Mouse (Mus musculus): ENCODE measurements around the gene Inava. TPM values are rescaled to one million over a fixed set of nuclear protein-coding genes. Genes with fewer than 3 reads are reported as not detected.

Gene Inava
- total RNA-seq, 1 experiment from 2014 or later: not detected

DNA sequence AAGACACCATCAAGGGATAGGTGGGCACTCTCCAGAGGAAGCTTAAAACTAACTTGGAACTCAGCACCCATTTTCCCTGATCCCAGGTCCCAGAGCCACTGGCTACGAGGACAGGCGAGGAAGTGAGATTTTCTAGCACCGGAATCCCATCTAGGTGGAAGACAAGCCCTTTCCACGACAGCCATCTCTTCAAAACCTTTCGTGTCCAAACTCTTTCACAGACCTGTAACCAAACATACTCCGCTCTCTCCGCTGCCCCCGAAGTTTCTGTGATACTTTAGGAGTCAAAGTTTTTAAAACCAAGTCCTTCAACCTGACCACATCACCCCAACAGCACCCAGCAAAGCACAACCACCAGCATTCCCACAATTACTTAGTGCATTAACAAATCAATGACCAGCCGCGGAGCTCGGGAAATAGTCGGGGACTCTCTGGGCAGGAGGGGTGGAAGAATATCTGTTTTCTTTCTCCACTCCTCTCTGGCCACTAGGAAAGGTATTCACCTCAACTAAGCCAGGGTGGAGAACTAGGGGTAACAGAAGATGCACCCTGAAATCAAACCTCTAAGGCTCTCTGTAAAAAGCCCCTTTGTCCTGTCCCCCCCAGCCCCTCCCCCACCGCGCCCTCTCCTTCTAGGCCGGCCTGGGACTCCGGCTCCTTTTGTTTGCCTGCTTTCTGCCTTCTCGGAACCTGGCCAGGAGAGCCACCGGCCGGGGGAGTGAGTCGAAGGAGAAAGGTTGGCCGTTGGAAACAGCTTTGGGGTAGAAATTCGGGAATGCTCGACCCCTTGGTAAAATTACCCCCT is 876 bp downstream of the Inava start:
- no peak for ATAC-seq (ENCODE audit: extremely low read depth, insufficient number of reproducible peaks, low FRiP score, poor library complexity, severe bottlenecking)

DNA sequence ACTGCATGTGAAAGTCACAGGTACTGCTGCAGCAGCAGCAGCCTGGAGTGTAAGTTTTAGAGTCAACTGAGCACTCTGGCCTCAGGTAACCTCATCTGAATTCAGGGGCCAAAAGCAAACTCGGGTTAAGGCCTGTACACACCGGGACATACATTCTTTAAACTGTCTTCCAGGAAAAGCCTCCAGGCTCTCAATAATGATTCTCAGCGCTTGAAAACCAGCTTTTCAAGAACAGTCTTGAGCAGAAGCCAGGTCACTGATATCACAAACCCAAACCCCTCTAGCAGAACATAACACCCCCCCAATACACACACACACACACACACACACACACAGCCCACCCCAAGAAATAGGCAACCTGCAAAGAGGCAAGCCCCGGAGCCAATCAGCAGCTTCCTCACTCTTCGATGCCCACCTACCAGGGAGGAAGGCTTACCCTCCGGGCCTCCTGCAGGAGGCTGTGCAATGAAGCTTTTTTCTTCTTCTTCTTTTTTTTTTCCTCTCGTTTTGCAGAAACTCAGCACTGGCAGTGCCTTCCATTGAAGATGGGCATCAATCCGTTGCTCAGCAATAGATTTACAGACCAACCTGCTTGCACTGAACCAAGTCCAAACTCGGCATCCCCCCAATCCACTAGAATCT is 1.7 kb downstream of the Inava start:
- ATAC-seq (ENCODE audit: extremely low read depth, insufficient number of reproducible peaks, low FRiP score, poor library complexity, severe bottlenecking): no peak

DNA sequence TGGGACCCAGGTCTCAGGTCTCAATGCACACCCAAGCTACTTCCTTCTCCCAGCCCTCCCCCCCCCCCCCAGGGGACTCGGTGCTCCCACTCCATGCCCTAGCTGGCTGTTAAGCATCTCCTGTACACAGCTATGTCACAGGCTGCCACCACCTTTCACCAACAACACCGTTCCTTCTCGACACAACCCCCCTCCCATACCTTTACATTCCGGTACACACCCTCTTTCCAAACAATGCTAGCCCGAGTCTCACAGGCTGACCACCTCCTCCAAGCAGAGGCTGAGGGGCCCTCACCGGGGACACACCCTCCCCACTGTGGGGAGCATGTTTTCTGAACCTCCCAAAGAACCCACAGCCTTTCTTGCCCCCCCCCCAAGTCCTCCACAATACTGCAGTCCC is 2.5 kb downstream of the Inava start:
- no peak for ATAC-seq (ENCODE audit: extremely low read depth, insufficient number of reproducible peaks, low FRiP score, poor library complexity, severe bottlenecking)

DNA sequence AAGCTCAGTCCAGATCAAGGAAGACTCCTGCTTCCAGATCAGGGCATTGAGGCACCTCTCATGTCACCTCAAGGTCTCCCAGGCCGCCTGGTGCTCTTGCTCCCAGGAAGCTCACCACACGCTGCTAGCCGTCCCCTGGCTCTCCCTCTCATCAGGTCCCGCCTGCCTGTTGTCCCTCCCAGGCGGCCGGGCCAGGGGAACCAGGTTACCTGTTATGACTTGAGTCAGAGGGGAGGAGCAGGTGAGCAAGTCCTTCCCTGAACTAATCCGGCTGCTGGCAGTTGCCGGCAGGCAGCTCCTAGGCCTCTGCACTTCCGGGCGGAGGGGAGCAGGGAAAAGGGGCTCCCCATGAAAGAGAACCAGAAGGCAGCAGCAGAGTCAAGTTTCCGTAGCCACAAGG is 3.9 kb downstream of the Inava start:
- ATAC-seq (ENCODE audit: extremely low read depth, insufficient number of reproducible peaks, low FRiP score, poor library complexity, severe bottlenecking): no peak

DNA sequence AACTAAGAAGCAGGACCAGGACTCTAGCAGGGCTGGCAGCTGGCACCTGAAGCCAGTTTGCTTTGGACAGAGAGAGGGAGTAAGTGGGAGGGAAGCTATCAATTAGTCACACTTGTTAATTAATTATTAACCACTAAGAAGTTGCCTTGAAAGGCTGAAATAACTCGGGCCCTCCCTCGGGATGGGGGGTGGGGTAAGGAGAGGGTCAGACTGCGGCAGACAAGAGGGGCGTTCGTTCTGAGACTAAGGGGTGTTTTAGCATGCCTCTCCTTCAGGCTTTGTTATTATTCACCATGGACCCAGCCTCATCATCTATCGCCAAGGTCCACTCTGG is 5.1 kb downstream of the Inava start:
- no peak for ATAC-seq (ENCODE audit: extremely low read depth, insufficient number of reproducible peaks, low FRiP score, poor library complexity, severe bottlenecking)

DNA sequence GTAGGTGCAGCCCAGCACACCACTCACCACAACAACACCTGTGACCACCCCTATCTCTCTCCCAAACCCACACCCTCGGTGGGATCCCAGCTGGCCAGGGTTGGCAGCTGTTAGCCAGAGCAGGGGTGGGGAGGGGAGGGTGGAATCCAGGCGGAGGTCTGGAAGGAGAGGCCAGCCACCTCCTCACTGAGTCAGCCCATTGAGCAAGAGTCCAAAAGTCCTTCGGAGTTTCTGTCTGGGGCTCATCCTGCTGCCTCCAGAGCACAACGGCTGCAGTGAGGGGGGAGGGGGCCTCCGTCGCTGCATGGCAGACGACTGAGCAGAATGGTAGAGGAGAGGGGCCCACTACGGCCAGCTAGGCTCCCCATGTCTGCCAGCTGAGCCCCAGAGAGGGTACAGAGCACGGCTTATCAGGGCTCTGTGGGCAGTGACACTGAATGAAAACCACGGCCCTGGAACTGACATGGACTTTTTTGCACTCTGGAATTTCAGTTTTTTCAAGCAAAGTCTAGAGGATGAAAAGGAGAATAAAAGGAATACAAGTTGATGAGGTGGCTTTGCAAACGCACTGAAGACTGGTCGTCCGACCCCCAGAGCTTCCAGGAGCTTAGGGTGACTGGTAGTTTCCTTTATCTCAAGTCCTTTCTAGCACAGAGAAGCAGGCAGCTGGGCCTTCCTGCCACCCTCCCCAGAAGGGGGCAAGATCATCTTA is 5.6 kb downstream of the Inava start:
- no peak for ATAC-seq (ENCODE audit: extremely low read depth, insufficient number of reproducible peaks, low FRiP score, poor library complexity, severe bottlenecking)

DNA sequence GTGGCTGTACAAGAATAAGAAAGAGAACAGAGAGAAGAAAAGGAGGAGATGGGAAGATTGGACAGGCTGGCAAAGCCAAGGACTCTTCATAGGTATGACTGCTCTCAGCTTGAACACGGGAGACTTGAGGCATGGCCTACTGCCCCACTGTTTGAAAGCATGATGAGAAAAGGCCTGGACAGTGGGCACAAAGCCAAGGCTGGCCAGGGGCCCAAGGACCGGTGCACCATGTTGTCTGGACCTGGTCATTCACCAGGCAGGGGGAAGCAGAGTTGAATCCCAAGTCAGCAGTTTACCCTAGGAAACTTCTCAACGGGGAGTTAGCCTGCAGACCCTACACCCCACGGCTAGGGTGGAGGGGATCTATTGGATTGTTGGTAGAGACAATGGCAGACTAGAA is 6.2 kb downstream of the Inava start:
- ATAC-seq (ENCODE audit: extremely low read depth, insufficient number of reproducible peaks, low FRiP score, poor library complexity, severe bottlenecking): no peak

DNA sequence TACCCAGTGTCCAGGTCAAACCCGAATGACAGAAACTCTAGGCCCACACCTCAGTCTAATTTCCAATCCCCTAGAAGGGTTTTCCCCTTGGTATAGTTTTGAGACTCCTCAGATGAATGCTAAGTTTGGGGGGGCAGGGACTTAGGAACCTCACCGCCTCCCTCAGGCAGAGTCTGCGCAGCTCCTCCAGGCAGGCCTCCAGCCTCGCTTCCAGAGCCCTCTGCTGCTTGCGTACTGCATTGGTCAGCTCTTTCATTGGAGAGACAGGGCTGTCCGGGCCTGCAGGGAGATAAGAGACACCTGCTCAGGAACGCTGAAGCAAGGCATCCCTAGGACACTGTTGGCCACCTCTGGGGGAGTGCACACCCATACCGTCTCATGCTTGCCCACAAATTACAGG is 7.4 kb downstream of the Inava start:
- no peak for ATAC-seq (ENCODE audit: extremely low read depth, insufficient number of reproducible peaks, low FRiP score, poor library complexity, severe bottlenecking)

DNA sequence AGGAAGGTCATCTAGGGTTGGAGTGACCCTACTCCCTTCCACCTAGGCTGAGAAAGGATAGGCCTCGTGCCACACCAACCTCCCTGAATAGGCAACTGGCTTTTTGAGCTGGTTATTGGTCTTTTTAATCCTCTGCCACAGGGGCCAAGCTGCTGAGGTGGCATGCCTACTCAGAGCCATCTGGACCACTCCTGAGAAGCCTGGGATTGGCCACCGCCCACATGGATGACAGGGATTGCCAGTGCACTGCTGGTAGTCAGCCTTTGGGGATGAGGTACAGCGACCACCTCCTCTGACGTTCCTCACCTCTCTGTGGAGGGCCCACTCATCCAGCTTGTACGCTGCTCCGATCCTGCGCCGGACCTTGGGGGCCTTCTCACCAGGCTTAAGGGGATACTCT is 8.2 kb downstream of the Inava start:
- ATAC-seq (ENCODE audit: extremely low read depth, insufficient number of reproducible peaks, low FRiP score, poor library complexity, severe bottlenecking): no peak

DNA sequence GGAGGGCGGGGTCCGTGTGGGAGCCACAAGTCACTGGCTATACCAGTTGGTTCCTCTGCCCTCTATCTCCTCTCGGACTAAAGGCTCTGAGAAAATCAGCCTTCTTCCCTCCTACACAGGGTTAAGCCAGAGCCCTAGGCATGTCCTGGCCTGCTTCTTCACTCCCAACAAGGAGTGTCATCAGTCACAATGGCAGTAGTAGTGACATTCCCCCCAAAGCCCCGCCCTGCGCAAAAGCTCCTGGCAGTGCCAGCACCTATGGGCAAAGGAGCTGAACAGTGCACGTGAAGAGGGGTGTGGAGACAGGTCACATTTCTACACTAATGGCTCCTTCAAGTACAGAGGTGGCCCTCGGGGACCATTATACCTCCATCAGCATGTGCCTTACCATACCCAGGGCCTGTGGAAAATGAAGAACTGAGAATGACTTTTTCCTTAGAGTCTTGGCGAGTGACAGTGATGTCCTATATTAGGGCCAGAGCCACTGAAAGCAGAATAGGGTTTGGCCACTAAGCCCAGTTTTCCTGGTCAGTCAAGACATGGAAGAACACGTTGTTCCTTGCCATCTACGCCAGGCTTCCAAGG is 10.2 kb downstream of the Inava start:
- ATAC-seq (ENCODE audit: extremely low read depth, insufficient number of reproducible peaks, low FRiP score, poor library complexity, severe bottlenecking): no peak

DNA sequence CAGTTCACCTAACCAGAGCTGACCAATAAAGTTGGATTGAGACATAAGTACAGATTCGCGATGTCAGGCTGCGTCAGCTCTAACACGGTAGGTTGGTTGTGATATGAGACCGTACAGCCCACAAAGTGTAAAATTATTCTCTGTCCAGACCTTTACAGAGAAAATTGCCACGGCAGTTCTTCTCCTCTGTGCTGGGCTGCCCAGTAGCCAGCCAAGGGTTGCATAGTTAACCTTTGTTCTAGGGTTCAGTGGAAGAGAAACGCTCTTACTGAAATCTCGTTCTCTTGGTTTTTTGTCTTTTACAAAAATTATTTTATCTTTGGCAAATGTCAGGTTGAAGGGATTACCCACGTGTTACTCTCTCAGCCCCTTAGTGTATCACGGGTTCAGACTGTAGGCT is 11.7 kb downstream of the Inava start:
- ATAC-seq (ENCODE audit: extremely low read depth, insufficient number of reproducible peaks, low FRiP score, poor library complexity, severe bottlenecking): no peak

DNA sequence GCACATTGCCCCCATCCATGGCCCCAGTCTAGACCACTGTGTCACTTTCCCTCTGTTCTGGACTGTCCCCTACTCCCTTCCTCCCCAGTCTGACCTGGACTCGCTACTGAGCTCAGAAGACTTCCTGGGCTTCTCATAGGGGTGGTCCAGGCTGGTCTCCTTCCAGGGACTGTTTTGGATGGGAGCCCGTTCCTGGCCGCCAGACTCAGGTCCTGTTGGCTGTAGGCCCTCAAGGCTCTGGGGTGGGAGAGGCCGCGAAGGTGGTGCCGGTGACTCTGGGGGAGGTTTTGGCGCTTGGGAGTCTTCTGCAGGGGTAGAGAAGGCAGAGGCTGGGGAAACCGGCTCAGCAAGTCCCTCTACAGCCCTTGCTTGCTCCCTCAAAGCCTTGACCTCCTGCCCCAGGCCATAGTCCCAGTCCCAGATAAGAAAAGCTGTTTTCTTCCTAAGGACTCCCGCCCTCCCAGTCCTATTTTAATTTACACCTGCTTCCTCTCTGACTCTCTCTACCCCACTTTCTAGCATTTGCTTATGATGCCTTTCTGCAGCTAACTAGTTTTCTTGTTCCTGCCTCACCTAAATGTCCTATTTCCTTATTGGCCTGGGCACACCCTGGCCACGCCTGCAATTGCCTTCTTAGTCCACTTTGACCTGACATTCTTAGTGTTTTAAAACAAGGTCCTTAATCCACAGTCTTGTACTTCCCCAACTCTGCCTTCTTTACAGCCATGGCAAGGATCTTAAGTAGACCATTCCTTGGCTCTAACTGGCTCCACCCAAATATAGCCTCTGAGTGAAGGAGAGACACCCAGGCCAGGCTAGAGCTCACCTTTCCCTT is 13.8 kb downstream of the Inava start:
- ATAC-seq (ENCODE audit: extremely low read depth, insufficient number of reproducible peaks, low FRiP score, poor library complexity, severe bottlenecking): no peak

DNA sequence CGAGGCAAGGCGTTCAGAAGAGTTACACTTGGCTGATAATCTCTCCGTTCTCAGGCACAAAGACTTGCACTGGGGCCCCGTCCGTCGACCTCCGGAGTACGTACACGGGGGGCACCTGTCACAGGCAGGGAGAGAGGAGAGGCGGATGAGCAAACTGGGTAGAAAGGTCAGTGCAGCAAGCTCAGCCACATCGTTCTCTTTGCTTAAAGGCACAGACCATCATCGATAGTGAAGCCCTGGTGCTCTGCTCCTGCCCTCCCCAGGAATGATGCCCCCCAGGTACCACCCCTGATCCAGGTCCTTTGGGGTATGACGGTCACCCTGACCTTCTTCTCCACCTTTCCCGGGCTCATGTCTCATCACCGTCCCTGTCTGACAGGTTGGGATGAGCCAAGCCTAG is 19.8 kb downstream of the Inava start:
- no peak for ATAC-seq (ENCODE audit: extremely low read depth, insufficient number of reproducible peaks, low FRiP score, poor library complexity, severe bottlenecking)

DNA sequence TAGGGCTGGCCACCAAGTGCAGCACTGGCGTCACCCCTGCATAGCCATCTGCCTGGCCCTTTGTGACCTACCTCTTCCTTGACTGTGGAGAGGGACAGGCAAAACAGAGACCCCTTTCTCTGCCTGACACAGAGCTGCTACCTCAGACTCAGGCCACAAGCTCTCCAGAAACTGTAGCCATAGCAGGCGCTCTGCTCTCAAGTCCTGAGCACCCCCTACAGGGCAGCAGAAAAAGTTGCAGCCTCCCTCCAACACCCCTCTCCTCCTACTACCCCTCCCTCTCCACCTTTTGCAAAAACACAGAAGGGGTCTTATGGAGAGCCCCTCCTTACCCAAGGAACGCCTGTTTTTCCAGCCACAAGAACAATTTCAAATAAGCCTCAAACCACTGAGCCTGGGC is 21.3 kb downstream of the Inava start, which contains the start of gene Mroh3:
Gene Mroh3 (minus strand): TSS at position 26 of the 400 bp plus-strand sequence.
- ATAC-seq (ENCODE audit: extremely low read depth, insufficient number of reproducible peaks, low FRiP score, poor library complexity, severe bottlenecking): peak; percentile 52; the same call in 1 of the 2 replicates

DNA sequence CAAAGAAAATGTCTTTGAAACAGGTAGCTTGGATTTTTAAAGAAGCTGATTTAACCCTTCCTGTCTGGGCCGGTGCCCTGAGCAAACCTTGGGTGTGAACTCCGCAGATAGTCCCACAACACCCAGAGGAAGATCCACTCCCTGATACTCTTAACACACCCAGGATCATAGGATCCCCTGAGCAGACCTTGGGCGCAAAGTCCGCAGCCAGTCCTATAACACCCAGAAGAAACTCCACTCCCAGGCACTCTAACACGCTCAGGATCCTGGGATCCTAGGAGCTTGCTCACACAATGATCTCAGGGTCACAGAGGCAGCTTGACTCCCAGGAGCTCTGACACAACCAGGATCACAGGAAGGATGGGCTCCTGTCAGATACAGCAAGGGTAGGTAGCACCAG is 44.0 kb downstream of the Inava start:
- ATAC-seq (ENCODE audit: extremely low read depth, insufficient number of reproducible peaks, low FRiP score, poor library complexity, severe bottlenecking): no peak

DNA sequence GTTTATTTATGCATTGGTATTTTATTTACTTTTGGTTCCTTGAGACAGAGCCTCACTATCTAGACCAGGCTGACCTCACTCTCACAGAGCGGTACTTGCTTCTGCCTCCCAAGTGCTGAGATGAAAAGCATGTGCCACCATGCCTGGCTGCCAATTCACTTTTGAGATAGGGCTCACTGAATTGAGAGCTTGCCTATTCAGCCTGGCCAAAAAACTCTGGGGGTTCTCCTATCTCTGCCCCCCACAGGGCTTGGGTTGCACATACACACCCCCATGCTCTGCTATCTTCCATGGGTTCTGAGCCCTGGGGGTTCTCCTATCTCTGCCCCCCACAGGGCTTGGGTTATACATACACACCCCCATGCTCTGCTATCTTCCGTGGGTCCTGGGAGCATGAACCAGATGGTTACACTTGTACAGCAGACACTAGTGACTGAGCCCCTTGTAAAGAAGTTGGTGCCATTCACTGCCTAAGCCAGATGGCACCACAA is 54.5 kb downstream of the Inava start:
- no peak for ATAC-seq (ENCODE audit: extremely low read depth, insufficient number of reproducible peaks, low FRiP score, poor library complexity, severe bottlenecking)

DNA sequence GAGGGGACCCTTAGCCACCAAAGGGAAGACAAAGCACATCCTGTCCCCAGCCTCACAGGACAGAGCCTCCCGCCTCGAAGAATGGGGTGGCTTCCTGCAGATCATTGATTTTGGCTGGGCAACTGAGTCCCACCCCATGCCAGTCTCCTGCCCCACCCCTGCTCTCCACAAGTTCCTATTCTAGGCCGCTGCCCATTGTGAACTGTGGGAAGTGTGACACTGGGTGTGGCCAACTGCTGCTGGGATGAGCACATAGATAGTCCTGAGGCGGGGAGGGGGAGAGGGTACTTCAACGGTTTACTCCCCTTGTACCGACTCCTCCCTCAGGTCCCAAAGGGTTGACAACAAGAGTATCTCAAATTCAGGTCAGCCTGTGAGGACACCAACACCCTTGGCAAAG is 55.3 kb downstream of the Inava start:
- ATAC-seq (ENCODE audit: extremely low read depth, insufficient number of reproducible peaks, low FRiP score, poor library complexity, severe bottlenecking): no peak

DNA sequence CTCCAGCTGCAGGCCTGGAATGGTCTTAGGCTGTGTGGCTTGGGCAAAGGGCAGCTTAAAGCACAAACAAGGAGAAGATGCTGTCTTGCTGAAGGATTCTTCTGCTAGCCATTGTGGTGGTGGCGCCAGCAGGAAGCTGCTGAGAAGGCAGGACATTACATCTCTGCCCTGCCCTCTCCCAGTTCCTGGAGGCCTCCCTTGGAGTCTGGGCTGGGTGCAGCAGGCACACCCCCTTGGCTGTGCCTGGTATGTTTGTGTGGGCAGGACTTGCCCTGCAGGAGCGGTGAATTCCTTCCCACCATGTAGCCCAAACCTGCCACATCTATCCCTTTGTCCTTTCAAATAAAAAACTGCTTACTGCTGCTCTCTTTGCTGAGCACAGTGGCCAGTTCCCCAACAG is 57.0 kb downstream of the Inava start:
- no peak for ATAC-seq (ENCODE audit: extremely low read depth, insufficient number of reproducible peaks, low FRiP score, poor library complexity, severe bottlenecking)

DNA sequence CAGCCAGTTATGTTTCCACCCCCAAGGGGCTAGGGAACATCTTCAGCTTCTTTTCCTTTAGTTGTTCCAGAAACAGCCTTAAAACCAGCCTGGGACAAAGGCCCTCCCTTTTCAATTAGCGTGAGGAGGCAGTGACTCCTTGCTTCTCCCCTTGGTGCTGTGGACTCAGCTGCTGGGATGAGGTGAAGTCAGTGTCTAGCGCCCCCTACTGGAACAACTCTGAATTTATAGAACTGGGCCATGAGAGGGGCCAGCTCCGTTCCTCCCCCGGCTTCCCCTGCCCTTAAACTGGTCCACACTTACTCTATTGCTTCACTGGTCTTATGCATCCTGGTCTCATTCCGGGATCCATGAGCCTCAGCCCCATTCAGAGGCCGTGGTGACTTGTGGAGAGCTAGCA is 58.9 kb downstream of the Inava start:
- peak; percentile 35; the same call in 1 of the 2 replicates for ATAC-seq (ENCODE audit: extremely low read depth, insufficient number of reproducible peaks, low FRiP score, poor library complexity, severe bottlenecking)

Measured in neutrophil, adult 5-6 weeks (primary cell).